Mouse (Mus musculus): ENCODE data around the gene Usp42. TPM values are rescaled to one million over a fixed set of nuclear protein-coding genes. Genes with fewer than 3 reads are reported as not detected.

Usp42 gene
- polyA plus RNA-seq, 1 experiment from 2014 or later: 13.9 TPM

DNA sequence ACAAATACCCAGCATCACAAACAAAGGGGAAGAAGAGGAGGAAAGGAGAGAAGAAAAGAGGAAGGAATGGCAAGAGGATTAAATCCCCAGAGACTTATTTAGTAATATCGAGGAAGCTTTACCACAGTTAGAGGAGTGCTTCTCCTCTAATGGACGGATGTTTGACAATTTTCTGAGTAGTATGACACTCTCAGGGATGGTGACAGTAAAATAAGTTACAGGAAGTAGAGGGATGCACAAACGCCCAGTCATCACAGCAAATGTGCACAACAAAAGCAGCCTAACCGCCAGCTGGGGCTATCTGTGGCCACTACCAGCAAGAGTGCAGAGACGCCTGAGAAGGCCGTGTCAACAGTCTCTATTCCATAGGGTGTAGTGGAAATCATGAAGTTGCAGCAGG lies 52.4 kb downstream of the Usp42 start:
- ATAC-seq (ENCODE audit: insufficient read depth, low FRiP score): no peak
- 63% methylated on average over 6 of the region's 6 CpGs for WGBS
- H3K36me3 ChIP-seq (ENCODE audit: control insufficient read depth, insufficient read depth, low read length): no peaks in the 10 kb centered on the region

DNA sequence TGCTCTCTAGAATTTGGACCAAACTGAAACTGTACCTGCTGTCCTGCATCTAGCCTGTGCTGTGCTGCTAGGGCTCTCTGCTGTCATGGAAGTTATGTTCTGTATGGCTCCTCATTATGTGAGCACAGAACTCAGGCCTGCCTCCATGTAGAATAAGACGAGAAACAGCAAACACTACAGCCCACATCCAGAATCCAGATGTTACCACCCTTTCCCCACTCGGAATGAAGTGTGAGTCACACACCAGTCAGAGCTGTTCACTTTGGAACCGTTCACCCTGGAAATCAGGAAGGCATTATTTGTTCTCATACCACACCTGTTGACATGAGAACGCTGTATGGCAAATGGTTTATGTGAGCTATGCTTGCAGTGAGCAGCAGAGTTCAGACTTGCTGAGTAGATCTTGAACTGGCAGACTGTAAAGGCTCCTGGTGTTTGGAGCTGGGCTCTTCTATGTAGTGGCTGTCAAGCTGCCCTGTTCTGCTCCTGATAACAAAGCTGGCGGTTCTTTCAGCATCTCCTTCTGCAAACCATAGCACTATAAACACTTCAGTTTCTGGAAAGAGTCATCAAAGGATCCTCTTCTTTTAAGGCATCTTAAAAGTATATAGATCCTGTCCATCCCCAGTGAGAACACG lies 53.3 kb downstream of the Usp42 start:
- H3K4me1 ChIP-seq (ENCODE audit: control insufficient read depth, insufficient read depth, low read length): peaks cover 44% of the 10 kb centered on the region
- H3K4me3 ChIP-seq (replicated peaks; ENCODE audit: low read length): no peak overlapping the region
- no peak overlapping the region for H3K9ac ChIP-seq (ENCODE audit: low read length)
- no peaks in the 10 kb centered on the region for H3K36me3 ChIP-seq (ENCODE audit: control insufficient read depth, insufficient read depth, low read length)
- H3K27ac ChIP-seq (ENCODE audit: low read length): peak overlapping the region; percentile 60
- H3K27me3 ChIP-seq (ENCODE audit: control insufficient read depth, insufficient read depth, low read length): no peaks in the 10 kb centered on the region
- no peak overlapping the region for H3K4me2 ChIP-seq (ENCODE audit: low read depth, low read length)
- peak; percentile 83 for ATAC-seq (ENCODE audit: insufficient read depth, low FRiP score)
- WGBS: 35% methylated on average over 6 of the region's 6 CpGs
- no peaks in the 10 kb centered on the region for H3K9me3 ChIP-seq (replicated peaks; ENCODE audit: control insufficient read depth, low read length)

More for the DNA sequence above, 52.4 kb downstream of the Usp42 start:
- H3K27ac ChIP-seq (ENCODE audit: low read length): no peak overlapping the region
- H3K9ac ChIP-seq (ENCODE audit: low read length): no peak overlapping the region
- H3K9me3 ChIP-seq (replicated peaks; ENCODE audit: control insufficient read depth, low read length): no peaks in the 10 kb centered on the region
- no peaks in the 10 kb centered on the region for H3K27me3 ChIP-seq (ENCODE audit: control insufficient read depth, insufficient read depth, low read length)
- peaks cover 51% of the 10 kb centered on the region for H3K4me1 ChIP-seq (ENCODE audit: control insufficient read depth, insufficient read depth, low read length)
- H3K4me2 ChIP-seq (ENCODE audit: low read depth, low read length): no peak overlapping the region
- no peak overlapping the region for H3K4me3 ChIP-seq (replicated peaks; ENCODE audit: low read length)

DNA sequence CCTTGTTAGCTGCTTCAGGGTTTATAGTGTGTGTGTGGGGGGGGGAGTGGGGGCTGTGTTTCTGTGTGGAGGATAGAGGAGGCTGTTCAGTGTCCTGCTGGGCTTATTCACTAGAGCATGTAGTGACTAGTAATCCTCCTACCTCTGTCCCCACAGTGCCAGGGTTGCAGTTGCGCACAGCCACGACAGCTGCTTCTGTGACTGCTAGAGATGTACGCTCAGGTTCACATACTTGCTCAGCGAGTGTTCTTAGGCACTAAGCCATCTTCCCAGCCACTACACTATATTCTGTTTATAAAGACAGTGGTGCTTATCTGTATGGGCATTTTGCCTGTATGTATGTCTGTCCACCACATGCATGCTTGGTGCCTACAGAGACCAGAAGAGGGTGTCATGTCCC lies 54.7 kb downstream of the Usp42 start:
- Histone ChIP-seq H3K4me3 (replicated peaks; ENCODE audit: low read length) (no peak overlapping the region), H3K27me3 (ENCODE audit: control insufficient read depth, insufficient read depth, low read length) (no peaks in the 10 kb centered on the region), H3K4me2 (ENCODE audit: low read depth, low read length) (no peak overlapping the region), H3K27ac (ENCODE audit: low read length) (no peak overlapping the region), H3K9ac (ENCODE audit: low read length) (no peak overlapping the region), H3K4me1 (ENCODE audit: control insufficient read depth, insufficient read depth, low read length) (peaks cover 41% of the 10 kb centered on the region), H3K36me3 (ENCODE audit: control insufficient read depth, insufficient read depth, low read length) (no peaks in the 10 kb centered on the region), H3K9me3 (replicated peaks; ENCODE audit: control insufficient read depth, low read length) (no peaks in the 10 kb centered on the region)
- no peak for ATAC-seq (ENCODE audit: insufficient read depth, low FRiP score)
- WGBS: 72% methylated on average over 4 of the region's 4 CpGs

- H3K36me3 ChIP-seq (ENCODE audit: control insufficient read depth, insufficient read depth, low read length): no peaks in the 10 kb centered on the region
- ATAC-seq (ENCODE audit: insufficient read depth, low FRiP score): no peak
- no peak overlapping the region for H3K4me2 ChIP-seq (ENCODE audit: low read depth, low read length)
- no peaks in the 10 kb centered on the region for H3K9me3 ChIP-seq (replicated peaks; ENCODE audit: control insufficient read depth, low read length)
- no peak overlapping the region for H3K4me3 ChIP-seq (replicated peaks; ENCODE audit: low read length)
- WGBS: 48% methylated on average over 5 of the region's 5 CpGs
- no peaks in the 10 kb centered on the region for H3K27me3 ChIP-seq (ENCODE audit: control insufficient read depth, insufficient read depth, low read length)
- peaks cover 41% of the 10 kb centered on the region for H3K4me1 ChIP-seq (ENCODE audit: control insufficient read depth, insufficient read depth, low read length)
- H3K27ac ChIP-seq (ENCODE audit: low read length): no peak overlapping the region
- no peak overlapping the region for H3K9ac ChIP-seq (ENCODE audit: low read length)
These were observed 55.7 kb downstream of the Usp42 start for GRCm38 (mm10) chr5:143676218-143676985.

- H3K27ac ChIP-seq (ENCODE audit: low read length): no peak overlapping the region
- no peaks in the 10 kb centered on the region for H3K36me3 ChIP-seq (ENCODE audit: control insufficient read depth, insufficient read depth, low read length)
- no peak for ATAC-seq (ENCODE audit: insufficient read depth, low FRiP score)
- no peaks in the 10 kb centered on the region for H3K27me3 ChIP-seq (ENCODE audit: control insufficient read depth, insufficient read depth, low read length)
- H3K9me3 ChIP-seq (replicated peaks; ENCODE audit: control insufficient read depth, low read length): no peaks in the 10 kb centered on the region
- no peak overlapping the region for H3K4me2 ChIP-seq (ENCODE audit: low read depth, low read length)
- H3K9ac ChIP-seq (ENCODE audit: low read length): no peak overlapping the region
- peaks cover 39% of the 10 kb centered on the region for H3K4me1 ChIP-seq (ENCODE audit: control insufficient read depth, insufficient read depth, low read length)
- no peak overlapping the region for H3K4me3 ChIP-seq (replicated peaks; ENCODE audit: low read length)
- 64% methylated on average over 5 of the region's 5 CpGs for WGBS
These were observed 57.5 kb downstream of the Usp42 start for GRCm38 (mm10) chr5:143674576-143674975.

GRCm38 (mm10) chr5:143670740-143671415 lies 61.2 kb downstream of the Usp42 start:
- H3K36me3 ChIP-seq (ENCODE audit: control insufficient read depth, insufficient read depth, low read length): no peaks in the 10 kb centered on the region
- no peak overlapping the region for H3K4me3 ChIP-seq (replicated peaks; ENCODE audit: low read length)
- no peaks in the 10 kb centered on the region for H3K9me3 ChIP-seq (replicated peaks; ENCODE audit: control insufficient read depth, low read length)
- ATAC-seq (ENCODE audit: insufficient read depth, low FRiP score): no peak; the same call in 1 of the 2 replicates
- H3K4me1 ChIP-seq (ENCODE audit: control insufficient read depth, insufficient read depth, low read length): peaks cover 11% of the 10 kb centered on the region
- no peak overlapping the region for H3K4me2 ChIP-seq (ENCODE audit: low read depth, low read length)
- H3K27me3 ChIP-seq (ENCODE audit: control insufficient read depth, insufficient read depth, low read length): no peaks in the 10 kb centered on the region
- 67% methylated on average over 6 of the region's 6 CpGs for WGBS
- H3K27ac ChIP-seq (ENCODE audit: low read length): no peak overlapping the region
- H3K9ac ChIP-seq (ENCODE audit: low read length): no peak overlapping the region

DNA sequence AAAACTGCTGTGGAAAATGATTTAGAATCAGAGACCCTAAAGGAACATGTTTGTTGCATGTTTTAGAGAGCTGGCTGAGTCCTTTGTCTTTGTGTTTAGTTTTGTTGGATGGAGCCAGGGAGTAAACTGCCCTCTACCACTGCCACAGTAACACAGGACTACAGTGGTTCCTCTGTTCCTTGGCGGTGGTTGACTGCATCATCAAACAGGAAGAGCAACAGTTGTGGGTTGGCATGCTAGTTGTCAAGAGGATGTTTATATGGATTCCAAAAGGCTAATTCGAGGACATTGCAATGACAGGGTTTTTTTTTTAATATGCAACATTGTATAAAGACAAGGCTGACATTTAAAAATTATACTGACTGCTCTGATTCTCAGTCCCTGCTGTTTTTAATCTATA lies 62.2 kb downstream of the Usp42 start:
- Histone ChIP-seq H3K4me1 (ENCODE audit: control insufficient read depth, insufficient read depth, low read length) (peaks cover 16% of the 10 kb centered on the region; the same call in 1 of the 2 replicates), H3K4me3 (replicated peaks; ENCODE audit: low read length) (no peak overlapping the region), H3K27me3 (ENCODE audit: control insufficient read depth, insufficient read depth, low read length) (no peaks in the 10 kb centered on the region), H3K9me3 (replicated peaks; ENCODE audit: control insufficient read depth, low read length) (no peaks in the 10 kb centered on the region), H3K4me2 (ENCODE audit: low read depth, low read length) (no peak overlapping the region), H3K27ac (ENCODE audit: low read length) (no peak overlapping the region), H3K9ac (ENCODE audit: low read length) (no peak overlapping the region), H3K36me3 (ENCODE audit: control insufficient read depth, insufficient read depth, low read length) (no peaks in the 10 kb centered on the region)
- ATAC-seq (ENCODE audit: insufficient read depth, low FRiP score): no peak
- 44% methylated on average over 2 of the region's 2 CpGs for WGBS

- ATAC-seq (ENCODE audit: insufficient read depth, low FRiP score): no peak
These were observed 62.7 kb downstream of the Usp42 start for GRCm38 (mm10) chr5:143669393-143669792.

GRCm38 (mm10) chr5:143668884-143669283 lies 63.2 kb downstream of the Usp42 start:
- H3K27ac ChIP-seq (ENCODE audit: low read length): no peak overlapping the region
- no peak overlapping the region for H3K4me3 ChIP-seq (replicated peaks; ENCODE audit: low read length)
- H3K4me1 ChIP-seq (ENCODE audit: control insufficient read depth, insufficient read depth, low read length): peaks cover 17% of the 10 kb centered on the region; the same call in 1 of the 2 replicates
- 55% methylated on average over 2 of the region's 2 CpGs for WGBS
- ATAC-seq (ENCODE audit: insufficient read depth, low FRiP score): peak; percentile 44; the same call in 1 of the 2 replicates
- H3K27me3 ChIP-seq (ENCODE audit: control insufficient read depth, insufficient read depth, low read length): no peaks in the 10 kb centered on the region
- no peak overlapping the region for H3K9ac ChIP-seq (ENCODE audit: low read length)
- H3K9me3 ChIP-seq (replicated peaks; ENCODE audit: control insufficient read depth, low read length): no peaks in the 10 kb centered on the region
- H3K36me3 ChIP-seq (ENCODE audit: control insufficient read depth, insufficient read depth, low read length): no peaks in the 10 kb centered on the region
- no peak overlapping the region for H3K4me2 ChIP-seq (ENCODE audit: low read depth, low read length)

More at GRCm38 (mm10) chr5:143669393-143669792, 62.7 kb downstream of the Usp42 start:
- no peak overlapping the region for H3K4me3 ChIP-seq (replicated peaks; ENCODE audit: low read length)
- no peaks in the 10 kb centered on the region for H3K9me3 ChIP-seq (replicated peaks; ENCODE audit: control insufficient read depth, low read length)
- H3K27me3 ChIP-seq (ENCODE audit: control insufficient read depth, insufficient read depth, low read length): no peaks in the 10 kb centered on the region
- no peaks in the 10 kb centered on the region for H3K36me3 ChIP-seq (ENCODE audit: control insufficient read depth, insufficient read depth, low read length)
- H3K27ac ChIP-seq (ENCODE audit: low read length): no peak overlapping the region
- WGBS: 45% methylated on average over 2 of the region's 2 CpGs
- H3K9ac ChIP-seq (ENCODE audit: low read length): no peak overlapping the region
- peaks cover 17% of the 10 kb centered on the region; the same call in 1 of the 2 replicates for H3K4me1 ChIP-seq (ENCODE audit: control insufficient read depth, insufficient read depth, low read length)
- H3K4me2 ChIP-seq (ENCODE audit: low read depth, low read length): no peak overlapping the region
